ENCODE assay signal across 8 mouse cellular contexts in the genomic region with DNA sequence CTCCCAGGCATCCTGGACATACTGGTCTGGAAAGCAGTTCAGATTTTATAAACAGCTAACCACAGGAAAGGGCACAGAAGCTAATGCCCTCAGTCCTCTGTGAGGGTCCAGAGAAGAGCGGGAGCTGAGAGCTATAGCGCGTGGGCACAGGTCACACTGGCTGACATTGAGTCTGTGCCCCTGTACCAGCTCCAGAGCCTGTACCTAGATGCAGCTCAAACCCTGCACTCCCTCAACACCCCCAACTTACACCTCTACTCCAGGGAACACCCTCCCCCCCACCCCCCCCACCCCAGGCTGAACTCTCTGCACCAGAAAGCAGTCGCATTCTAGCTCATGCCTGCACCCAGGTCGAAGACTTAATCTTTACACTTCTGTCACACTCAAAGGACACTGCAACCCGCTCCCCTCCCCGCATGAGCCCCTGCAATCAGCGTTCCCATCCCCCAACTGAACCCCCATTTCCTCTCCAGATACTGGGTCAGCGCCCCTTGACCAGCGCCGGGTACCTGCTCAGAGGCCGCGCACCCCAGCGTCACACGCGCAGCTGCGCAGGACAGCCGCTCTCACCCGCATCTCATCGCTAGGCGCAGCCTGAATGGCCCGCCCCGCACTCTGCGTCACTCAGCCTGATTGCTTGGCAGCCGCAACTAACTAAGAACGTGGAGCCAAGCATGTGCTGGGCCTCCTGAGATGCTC. TPM values are rescaled to one million over a fixed set of nuclear protein-coding genes. Genes with fewer than 3 reads are reported as not detected.
DNase-seq lines count a peak whose midpoint lies in the region; ATAC-seq and TF ChIP-seq lines count a peak whose summit lies in the region.

No protein-coding gene starts in this region.

- peaks cover 8% of the 10 kb centered on the region for H3K4me1 ChIP-seq in heart, embryonic 12.5 days (replicated peaks)

- H3K27me3 ChIP-seq in heart, embryonic 12.5 days (replicated peaks) = peaks cover 59% of the 10 kb centered on the region

- TF ChIP-seq CTCF in layer of hippocampus, adult 2 months (conservative IDR thresholded peaks at IDR 0.05) = no peak

- peak overlapping the region; percentile 59 for H3K4me2 ChIP-seq in heart, embryonic 12.5 days

- H3K36me3 ChIP-seq in heart, embryonic 12.5 days = no peaks in the 10 kb centered on the region

- ATAC-seq in common myeloid progenitor, adult 5-6 weeks (replicated peaks; ENCODE audit: low read depth, poor library complexity, severe bottlenecking) = peak; percentile 48
- no peak for ATAC-seq in heart, embryonic 12.5 days (ENCODE audit: insufficient number of reproducible peaks, low FRiP score)

- H3K27ac ChIP-seq in heart, embryonic 12.5 days (ENCODE audit: poor library complexity, severe bottlenecking) = no peak overlapping the region
- 0 out of 2 replicates have a peak overlapping the region, but pooled peaks have one; percentile 28 for H3K27ac ChIP-seq in layer of hippocampus, adult 2 months

- peak; percentile 39 for DNase-seq in thymus, postnatal 4 days
- DNase-seq in thymus, adult 18-20 months = no peak
- DNase-seq in layer of hippocampus, adult 2 months (ENCODE audit: low spot score in 2 of 2) = peak; percentile 67 to 69
- peak; percentile 49 for DNase-seq in lung, postnatal 10 days
- DNase-seq in retina, embryonic 14.5 days (ENCODE audit: low spot score) = peak; percentile 70
- no peak for DNase-seq in urinary bladder, adult 18-20 months (ENCODE audit: low spot score in 2 of 2)

- H3K4me3 ChIP-seq in heart, embryonic 12.5 days = peak overlapping the region; percentile 23
- H3K4me3 ChIP-seq in layer of hippocampus, adult 2 months = peak overlapping the region; percentile 54

- WGBS in heart, embryonic 12.5 days = 6% methylated on average over 26 of the region's 26 CpGs

- H3K9ac ChIP-seq in heart, embryonic 12.5 days = 0 out of 2 replicates have a peak overlapping the region, but pooled peaks have one; percentile 16

- H3K9me3 ChIP-seq in heart, embryonic 12.5 days (replicated peaks) = no peaks in the 10 kb centered on the region

RNA-seq across cellular contexts. Expression of a gene that starts 0.9 kb away (rescaled TPM):
- total RNA-seq in common myeloid progenitor, adult 5-6 weeks (2017) = 1.4 and 4.2 TPM in 2 replicates
- 0.19 and 0.32 TPM in 2 replicates for polyA plus RNA-seq in heart, embryonic 12.5 days (2016; fragmentation: Nextera tagmentation; extraction: Ambion mirVana)
- total RNA-seq in layer of hippocampus, adult 2 months (2021) = 10 to 100 TPM; 37.4 to 41.5 TPM

RNA-seq across cellular contexts. Expression of a gene that starts 8.9 kb away (rescaled TPM):
- total RNA-seq in common myeloid progenitor, adult 5-6 weeks (2017) = 10.5 and 12.6 TPM in 2 replicates
- polyA plus RNA-seq in heart, embryonic 12.5 days (2016; fragmentation: Nextera tagmentation; extraction: Ambion mirVana) = 14.8 and 15.6 TPM in 2 replicates
- 10 to 100 TPM; 37.1 to 44.4 TPM for total RNA-seq in layer of hippocampus, adult 2 months (2021)

RNA-seq across cellular contexts. Expression of a gene that starts 40.5 kb away (rescaled TPM):
- 42.8 and 43.8 TPM in 2 replicates for total RNA-seq in common myeloid progenitor, adult 5-6 weeks (2017)
- polyA plus RNA-seq in heart, embryonic 12.5 days (2016; fragmentation: Nextera tagmentation; extraction: Ambion mirVana) = 220 and 226 TPM in 2 replicates
- total RNA-seq in layer of hippocampus, adult 2 months (2021) = 100 to 1,000 TPM; 232 to 233 TPM

Comparison
In these comparisons a context has a peak if more than half of its experiments do, and no peak if none do; other contexts are left out.
1. DNase-seq: peak in thymus, postnatal 4 days (single experiment), layer of hippocampus, adult 2 months (2 of 2), lung, postnatal 10 days (single experiment) and retina, embryonic 14.5 days (single experiment); none in thymus, adult 18-20 months (0 of 2) and urinary bladder, adult 18-20 months (0 of 2).